Mouse (Mus musculus) MEL (cell line): ENCODE measurements around the gene Trappc2.

ENCODE experiments used
- CTCF ChIP-seq, 3 experiments: IDR thresholded peaks in 2 of 3; conservative IDR thresholded peaks in 1 of 3; 2 replicates each; pipeline ENCODE4 v1.5.1; 2011 to 2012; ENCODE audit warnings: low read length in 3 of 3, low read depth in 2 of 3, mild to moderate bottlenecking in 2 of 3, improper control_type of control experiment in 1 of 3, inconsistent platforms in 1 of 3, mixed read lengths in 1 of 3, moderate library complexity in 1 of 3; ENCODE audit not compliant: control insufficient read depth in 1 of 3, insufficient read depth in 1 of 3, poor library complexity in 1 of 3, severe bottlenecking in 1 of 3
- EP300 ChIP-seq, 2 experiments: IDR thresholded peaks; 2 replicates each; pipeline ENCODE4 v1.6.1; 2011; ENCODE audit warnings: improper control_type of control experiment in 2 of 2, low read length in 2 of 2, low read depth in 1 of 2, mild to moderate bottlenecking in 1 of 2
- POLR2A ChIP-seq, 2 experiments: IDR thresholded peaks; 2 replicates each; pipeline ENCODE4 v1.6.1; 2011 to 2012; ENCODE audit warnings: low read length in 2 of 2, mild to moderate bottlenecking in 2 of 2, control low read depth in 1 of 2, improper control_type of control experiment in 1 of 2, low read depth in 1 of 2, moderate library complexity in 1 of 2; ENCODE audit not compliant: control insufficient read depth in 1 of 2, insufficient read depth in 1 of 2, poor library complexity in 1 of 2

DNA sequence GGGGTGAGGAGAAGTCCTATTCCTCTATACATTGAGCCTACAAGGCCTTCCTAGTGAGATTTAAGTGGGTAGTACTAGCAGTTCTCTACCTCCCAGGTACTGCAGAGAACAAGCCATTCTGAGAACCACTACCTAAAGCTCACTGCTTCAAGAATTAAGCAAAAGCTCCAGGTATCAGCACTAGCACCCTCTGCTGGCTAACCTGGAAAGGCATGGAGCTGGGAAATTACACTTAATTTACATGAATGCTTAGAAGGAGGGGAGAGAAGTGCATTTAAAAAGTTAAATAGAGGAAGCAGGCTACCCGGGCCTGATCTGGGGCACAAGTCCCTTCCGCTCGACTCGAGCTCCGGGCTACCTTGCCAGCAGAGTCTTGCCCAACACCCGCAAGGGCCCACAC is 24.2 kb upstream of the Trappc2 start:
- no peak for TF ChIP-seq POLR2A (IDR thresholded peaks at IDR 0.05; ENCODE audit: control insufficient read depth in 1 of 2, insufficient read depth in 1 of 2, low read depth in 1 of 2, low read length in 2 of 2, poor library complexity in 1 of 2)
- no peak for TF ChIP-seq EP300 (IDR thresholded peaks at IDR 0.05; ENCODE audit: low read depth in 1 of 2, low read length in 2 of 2)
- TF ChIP-seq CTCF (IDR thresholded peaks at IDR 0.05 in 2 of 3, conservative IDR thresholded peaks at IDR 0.05 in 1 of 3; ENCODE audit: control insufficient read depth in 1 of 3, insufficient read depth in 1 of 3, low read depth in 2 of 3, low read length in 3 of 3, poor library complexity in 1 of 3, severe bottlenecking in 1 of 3): peak in 2 of 3 experiments; percentile 77 to 89; a peak in 4 of 6 replicates
